Mouse (Mus musculus): ENCODE results near the gene Ccdc85c. TPM values are rescaled to one million over a fixed set of nuclear protein-coding genes. Genes with fewer than 3 reads are reported as not detected.

The Ccdc85c gene
- total and polyA plus RNA-seq, 3 experiments, result 27.1 to 43.9 (median 39.2) TPM

GRCm38 (mm10) chr12:108208216-108208615, 67.0 kb downstream of the Ccdc85c start:
- no peaks in the 10 kb centered on the region for H3K36me3 ChIP-seq (ENCODE audit: control insufficient read depth, insufficient read depth, low read length)
- no peak overlapping the region for H3K9ac ChIP-seq (ENCODE audit: low read depth, low read length)
- no peaks in the 10 kb centered on the region for H3K79me2 ChIP-seq (replicated peaks; ENCODE audit: control insufficient read depth, insufficient read depth, low read length)
- H3K27me3 ChIP-seq (ENCODE audit: control insufficient read depth, insufficient read depth, low read length), result no peaks in the 10 kb centered on the region
- no peak for DNase-seq
- peaks cover 2% of the 10 kb centered on the region for H3K4me1 ChIP-seq (ENCODE audit: control insufficient read depth, insufficient read depth, low read length)
- no peak overlapping the region for H3K4me3 ChIP-seq
- H3K27ac ChIP-seq, result no peak overlapping the region
- WGBS, result 87% methylated on average over 9 of the region's 9 CpGs
- TF ChIP-seq POLR2A (IDR thresholded peaks at IDR 0.05; ENCODE audit: insufficient read depth, low read depth, low read length) (no peak), CTCF (IDR thresholded peaks at IDR 0.05) (no peak), EP300 (IDR thresholded peaks at IDR 0.05; ENCODE audit: insufficient read depth, low read depth, low read length) (no peak)
- intact Hi-C loops (cut with DNase I), result loop anchor here (5.0 kb wide), 1 partner anchor 284 kb away; no protein-coding TSS in a partner anchor

DNA sequence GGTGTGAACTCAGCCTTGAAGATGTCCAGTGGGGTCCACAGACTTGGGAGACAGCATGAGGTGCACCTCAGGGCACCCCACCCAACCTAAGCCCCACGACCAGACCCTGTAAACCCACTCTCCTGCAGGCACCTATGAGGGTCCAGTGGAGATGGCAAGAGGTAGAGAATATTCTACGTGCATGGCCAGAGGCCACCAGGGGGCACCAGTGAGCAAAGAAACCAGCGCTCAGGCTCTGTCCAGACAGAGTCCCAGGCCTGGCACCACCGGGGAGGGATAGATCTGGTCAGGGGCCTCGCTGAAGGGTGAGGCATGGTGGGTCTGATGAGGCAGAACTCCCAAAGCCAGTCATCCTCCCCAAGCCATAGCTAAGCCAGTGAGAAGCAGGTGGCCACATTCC, 68.6 kb downstream of the Ccdc85c start:
- Histone ChIP-seq H3K27ac (no peak overlapping the region), H3K9ac (ENCODE audit: low read depth, low read length) (no peak overlapping the region), H3K4me3 (no peak overlapping the region), H3K4me1 (ENCODE audit: control insufficient read depth, insufficient read depth, low read length) (peaks cover 2% of the 10 kb centered on the region; the same call in 1 of the 2 replicates), H3K79me2 (replicated peaks; ENCODE audit: control insufficient read depth, insufficient read depth, low read length) (no peaks in the 10 kb centered on the region), H3K36me3 (ENCODE audit: control insufficient read depth, insufficient read depth, low read length) (no peaks in the 10 kb centered on the region), H3K27me3 (ENCODE audit: control insufficient read depth, insufficient read depth, low read length) (no peaks in the 10 kb centered on the region)
- intact Hi-C loops (cut with DNase I), result loop anchor here (5.0 kb wide), 1 partner anchor 286 kb away; no protein-coding TSS in a partner anchor
- peak; percentile 65 to 82 for DNase-seq
- no peak for TF ChIP-seq EP300 (IDR thresholded peaks at IDR 0.05; ENCODE audit: insufficient read depth, low read depth, low read length)
- TF ChIP-seq CTCF (IDR thresholded peaks at IDR 0.05), result peak; percentile 90
- TF ChIP-seq POLR2A (IDR thresholded peaks at IDR 0.05; ENCODE audit: insufficient read depth, low read depth, low read length), result no peak
- 5% methylated on average over 5 of the region's 5 CpGs for WGBS

GRCm38 (mm10) chr12:108204978-108205377, 70.2 kb downstream of the Ccdc85c start:
- H3K4me3 ChIP-seq, result no peak overlapping the region
- no peak for DNase-seq
- H3K4me1 ChIP-seq (ENCODE audit: control insufficient read depth, insufficient read depth, low read length), result peaks cover 2% of the 10 kb centered on the region; the same call in 1 of the 2 replicates
- no peaks in the 10 kb centered on the region for H3K36me3 ChIP-seq (ENCODE audit: control insufficient read depth, insufficient read depth, low read length)
- WGBS, result 86% methylated on average over 12 of the region's 12 CpGs
- no peak overlapping the region for H3K9ac ChIP-seq (ENCODE audit: low read depth, low read length)
- no peaks in the 10 kb centered on the region for H3K27me3 ChIP-seq (ENCODE audit: control insufficient read depth, insufficient read depth, low read length)
- intact Hi-C loops (cut with DNase I), result loop anchor here (5.0 kb wide), 1 partner anchor 287 kb away; no protein-coding TSS in a partner anchor
- no peak overlapping the region for H3K27ac ChIP-seq
- TF ChIP-seq CTCF (IDR thresholded peaks at IDR 0.05), result no peak
- no peak for TF ChIP-seq POLR2A (IDR thresholded peaks at IDR 0.05; ENCODE audit: insufficient read depth, low read depth, low read length)
- TF ChIP-seq EP300 (IDR thresholded peaks at IDR 0.05; ENCODE audit: insufficient read depth, low read depth, low read length), result no peak
- no peaks in the 10 kb centered on the region for H3K79me2 ChIP-seq (replicated peaks; ENCODE audit: control insufficient read depth, insufficient read depth, low read length)

DNA sequence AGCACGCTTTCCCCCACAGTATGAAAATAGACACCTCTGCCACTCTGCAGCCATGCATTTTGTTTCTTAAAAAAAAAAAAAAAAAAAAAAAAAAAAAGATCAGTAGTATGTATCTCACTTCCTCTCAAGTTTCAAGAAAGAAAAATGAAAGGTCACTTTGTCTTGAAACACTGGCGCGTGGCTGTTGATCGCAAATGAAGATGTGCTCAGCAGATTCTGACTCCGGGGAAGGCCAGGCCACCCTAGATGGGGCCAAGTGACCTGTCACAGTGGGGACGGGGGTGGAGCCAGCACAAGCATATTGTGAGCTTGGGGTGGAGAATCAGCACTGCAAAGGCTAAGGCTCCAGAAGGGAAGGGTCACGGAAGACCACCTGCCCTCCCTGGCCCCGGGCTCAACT, 71.3 kb downstream of the Ccdc85c start:
- H3K27me3 ChIP-seq (ENCODE audit: control insufficient read depth, insufficient read depth, low read length), result no peaks in the 10 kb centered on the region
- intact Hi-C loops (cut with DNase I), result no loop called here
- no peak for DNase-seq
- WGBS, result 64% methylated on average over 8 of the region's 8 CpGs
- H3K79me2 ChIP-seq (replicated peaks; ENCODE audit: control insufficient read depth, insufficient read depth, low read length), result no peaks in the 10 kb centered on the region
- no peaks in the 10 kb centered on the region for H3K36me3 ChIP-seq (ENCODE audit: control insufficient read depth, insufficient read depth, low read length)
- H3K4me3 ChIP-seq, result no peak overlapping the region
- H3K9ac ChIP-seq (ENCODE audit: low read depth, low read length), result no peak overlapping the region
- no peak for TF ChIP-seq EP300 (IDR thresholded peaks at IDR 0.05; ENCODE audit: insufficient read depth, low read depth, low read length)
- no peak for TF ChIP-seq CTCF (IDR thresholded peaks at IDR 0.05)
- TF ChIP-seq POLR2A (IDR thresholded peaks at IDR 0.05; ENCODE audit: insufficient read depth, low read depth, low read length), result no peak
- peaks cover 1% of the 10 kb centered on the region; the same call in 1 of the 2 replicates for H3K4me1 ChIP-seq (ENCODE audit: control insufficient read depth, insufficient read depth, low read length)
- no peak overlapping the region for H3K27ac ChIP-seq

DNA sequence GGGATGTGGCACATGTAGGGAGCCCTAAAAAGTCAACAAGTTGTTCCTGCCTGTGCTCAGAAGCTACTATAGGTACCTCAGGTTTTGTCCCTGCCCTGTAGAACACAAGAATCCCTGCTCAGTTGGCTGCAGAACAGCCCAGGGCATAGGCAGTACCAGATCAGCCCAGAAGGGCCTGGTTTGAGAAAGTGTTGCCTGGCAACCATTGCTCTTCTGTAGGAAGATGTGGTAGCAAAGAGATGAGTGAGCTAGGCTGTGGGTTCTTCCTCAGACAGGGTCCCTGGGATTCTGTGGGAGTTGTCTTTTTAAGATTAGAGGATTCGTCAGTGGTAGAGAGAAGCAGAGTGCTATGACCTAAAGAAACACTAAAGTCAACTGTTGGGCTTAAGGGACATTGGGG, 75.1 kb downstream of the Ccdc85c start:
- TF ChIP-seq CTCF (IDR thresholded peaks at IDR 0.05) (no peak), POLR2A (IDR thresholded peaks at IDR 0.05; ENCODE audit: insufficient read depth, low read depth, low read length) (no peak), EP300 (IDR thresholded peaks at IDR 0.05; ENCODE audit: insufficient read depth, low read depth, low read length) (no peak)
- 80% methylated on average over 1 of the region's 1 CpGs for WGBS
- Histone ChIP-seq H3K36me3 (ENCODE audit: control insufficient read depth, insufficient read depth, low read length) (no peaks in the 10 kb centered on the region), H3K4me1 (ENCODE audit: control insufficient read depth, insufficient read depth, low read length) (no peaks in the 10 kb centered on the region), H3K27me3 (ENCODE audit: control insufficient read depth, insufficient read depth, low read length) (no peaks in the 10 kb centered on the region), H3K4me3 (no peak overlapping the region), H3K27ac (no peak overlapping the region), H3K9ac (ENCODE audit: low read depth, low read length) (no peak overlapping the region), H3K79me2 (replicated peaks; ENCODE audit: control insufficient read depth, insufficient read depth, low read length) (no peaks in the 10 kb centered on the region)
- intact Hi-C loops (cut with DNase I), result no loop called here
- no peak for DNase-seq

- Histone ChIP-seq H3K79me2 (replicated peaks; ENCODE audit: control insufficient read depth, insufficient read depth, low read length) (no peaks in the 10 kb centered on the region), H3K27ac (no peak overlapping the region), H3K4me1 (ENCODE audit: control insufficient read depth, insufficient read depth, low read length) (peaks cover 4% of the 10 kb centered on the region), H3K9ac (ENCODE audit: low read depth, low read length) (no peak overlapping the region), H3K4me3 (no peak overlapping the region), H3K27me3 (ENCODE audit: control insufficient read depth, insufficient read depth, low read length) (no peaks in the 10 kb centered on the region), H3K36me3 (ENCODE audit: control insufficient read depth, insufficient read depth, low read length) (peaks cover 8% of the 10 kb centered on the region)
- WGBS, result 74% methylated on average over 4 of the region's 4 CpGs
- TF ChIP-seq POLR2A (IDR thresholded peaks at IDR 0.05; ENCODE audit: insufficient read depth, low read depth, low read length), result no peak
- TF ChIP-seq CTCF (IDR thresholded peaks at IDR 0.05), result no peak
- TF ChIP-seq EP300 (IDR thresholded peaks at IDR 0.05; ENCODE audit: insufficient read depth, low read depth, low read length), result no peak
- no peak for DNase-seq
- intact Hi-C loops (cut with DNase I), result no loop called here
Measured at GRCm38 (mm10) chr12:108198447-108198846, 76.8 kb downstream of the Ccdc85c start.

Data from heart, adult 2 months (tissue).